Comparison of ENCODE assay signal across 19 mouse cellular contexts in genomic region chr1:87858529-87858928, GRCm38 (mm10). TPM values are rescaled to one million over a fixed set of nuclear protein-coding genes. Genes with fewer than 3 reads are reported as not detected.
DNase-seq lines count a peak whose midpoint lies in the region; ATAC-seq and TF ChIP-seq lines count a peak whose summit lies in the region.
"Had no signal": no experiment of that assay in that cellular context is flagged by ENCODE, and none has a peak within 500 bp of the region (broad histone marks: within the 10 kb centered on the region; RNA-seq: fewer than 3 reads in every experiment).

No protein-coding gene starts in this region.

- no peaks in the 10 kb centered on the region for H3K36me3 ChIP-seq in thymus, adult 2 months (ENCODE audit: control insufficient read depth, insufficient read depth, low read length)
- H3K36me3 ChIP-seq: embryonic facial prominence, embryonic 15.5 days; limb, embryonic 13.5 days; liver, embryonic 15.5 days; midbrain, embryonic 15.5 days had no signal

- TF ChIP-seq POLR2A in thymus, adult 2 months (IDR thresholded peaks at IDR 0.05; ENCODE audit: control insufficient read depth, extremely low read depth, insufficient read depth, low read length, poor library complexity) = no peak

- peaks cover 26% of the 10 kb centered on the region for H3K4me1 ChIP-seq in thymus, adult 2 months (replicated peaks; ENCODE audit: control insufficient read depth, insufficient read depth, low read length)

- no peak for ATAC-seq in CD4-positive, CD25-positive, alpha-beta regulatory T cell, adult 4 months
- ATAC-seq: forebrain, embryonic 16.5 days; lung, postnatal 0 days; midbrain, embryonic 15.5 days had no signal

- H3K4me3 ChIP-seq in thymus, adult 2 months (ENCODE audit: control insufficient read depth, insufficient read depth, low read length) = no peak overlapping the region
- H3K4me3 ChIP-seq: embryonic facial prominence, embryonic 15.5 days; limb, embryonic 13.5 days; liver, embryonic 15.5 days; midbrain, embryonic 15.5 days; myocyte had no signal

- DNase-seq in kidney, adult 18-20 months = peak; percentile 46
- DNase-seq in kidney, postnatal 4 days = no peak
- no peak for DNase-seq in thymus, adult 2 months
- DNase-seq in thymus, postnatal 36 days = no peak
- DNase-seq in large intestine, adult 2 months (ENCODE audit: low read depth, low spot score) = peak; percentile 64
- DNase-seq in embryo, embryonic 11 days = no peak
- no peak for DNase-seq in layer of hippocampus, adult 9-11 months
- DNase-seq: adrenal gland, postnatal 25 days; cerebellum, adult 11 months; cerebellum, postnatal 25 days; heart, postnatal 10 days had no signal

- H3K27ac ChIP-seq in thymus, adult 2 months (ENCODE audit: control insufficient read depth, insufficient read depth, low read length) = peak overlapping the region; percentile 14; the same call in 1 of the 2 replicates
- H3K27ac ChIP-seq: embryonic facial prominence, embryonic 15.5 days; limb, embryonic 13.5 days; liver, embryonic 15.5 days; midbrain, embryonic 15.5 days had no signal

- no peak for TF ChIP-seq CTCF in thymus, adult 2 months (IDR thresholded peaks at IDR 0.05; ENCODE audit: borderline replicate concordance, control insufficient read depth, extremely low read depth, insufficient read depth, low read length, poor library complexity)

- no peaks in the 10 kb centered on the region for H3K27me3 ChIP-seq in thymus, adult 2 months (ENCODE audit: control insufficient read depth, insufficient read depth, low read length)
- H3K27me3 ChIP-seq: embryonic facial prominence, embryonic 15.5 days; limb, embryonic 13.5 days; liver, embryonic 15.5 days; midbrain, embryonic 15.5 days had no signal

- 67% methylated on average over 2 of the region's 2 CpGs for WGBS in thymus, adult 2 months
- 31% methylated on average over 2 of the region's 2 CpGs for WGBS in large intestine, adult 2 months

RNA-seq across cellular contexts. Expression of gene Dgkd, which starts 5.4 kb away (rescaled TPM):
- 182 and 189 TPM in 2 replicates for polyA plus RNA-seq in thymus, adult 2 months (2012; rRNA removed)
- polyA plus RNA-seq in large intestine, adult 2 months (2012; rRNA removed) = 55.4 and 69.7 TPM in 2 replicates
- 10 to 100 TPM; 38.7 to 57.0 TPM for polyA plus RNA-seq in CD4-positive, CD25-positive, alpha-beta regulatory T cell, adult 4 months (2017; shearing (Covaris generic))

RNA-seq across cellular contexts. Expression of gene Sag, which starts 55.0 kb away (rescaled TPM):
- polyA plus RNA-seq in thymus, adult 2 months (2012; rRNA removed) = 1.9 and 2.0 TPM in 2 replicates
- polyA plus RNA-seq in large intestine, adult 2 months (2012; rRNA removed) = 0.16 and 0.45 TPM in 2 replicates
- polyA plus RNA-seq in CD4-positive, CD25-positive, alpha-beta regulatory T cell, adult 4 months (2017; shearing (Covaris generic)) = 1 to 10 TPM; 6.2 to 6.4 TPM

Comparison
In these comparisons a context has a peak if more than half of its experiments do, and no peak if none do; other contexts are left out.
1. DNase-seq: peak in kidney, adult 18-20 months (single experiment) and large intestine, adult 2 months (single experiment); none in kidney, postnatal 4 days (0 of 2), thymus, adult 2 months (single experiment), thymus, postnatal 36 days (0 of 2), embryo, embryonic 11 days (single experiment) and layer of hippocampus, adult 9-11 months (single experiment).